Mouse (Mus musculus): ENCODE measurements around the gene Scn8a. TPM values are rescaled to one million over a fixed set of nuclear protein-coding genes. Genes with fewer than 3 reads are reported as not detected.

The Scn8a gene
- polyA plus RNA-seq, 1 experiment from 2014 or later = 8.1 TPM

- ATAC-seq (ENCODE audit: low FRiP score, low TSS enrichment) = no peak
- Histone ChIP-seq H3K4me1 (ENCODE audit: insufficient read depth, low read length) (peaks cover 13% of the 10 kb centered on the region), H3K27me3 (ENCODE audit: insufficient read depth, low read length) (no peaks in the 10 kb centered on the region), H3K36me3 (ENCODE audit: insufficient read depth, low read length) (peaks cover 6% of the 10 kb centered on the region; the same call in 1 of the 2 replicates), H3K9me3 (ENCODE audit: low read length) (no peaks in the 10 kb centered on the region), H3K27ac (ENCODE audit: low read length) (no peak overlapping the region), H3K4me2 (replicated peaks; ENCODE audit: low read depth, low read length) (peak overlapping the region; percentile 47), H3K9ac (replicated peaks; ENCODE audit: low read length) (peak overlapping the region; percentile 63), H3K4me3 (ENCODE audit: low read length) (peak overlapping the region; percentile 19; the same call in 1 of the 2 replicates)
- WGBS = 49% methylated on average over 24 of the region's 24 CpGs
These were observed 66.5 kb downstream of the Scn8a start for GRCm38 (mm10) chr15:100936176-100936575.

GRCm38 (mm10) chr15:100948383-100948782 is 78.7 kb downstream of the Scn8a start:
- Histone ChIP-seq H3K36me3 (ENCODE audit: insufficient read depth, low read length) (no peaks in the 10 kb centered on the region), H3K27ac (ENCODE audit: low read length) (no peak overlapping the region), H3K9ac (replicated peaks; ENCODE audit: low read length) (no peak overlapping the region), H3K4me1 (ENCODE audit: insufficient read depth, low read length) (no peaks in the 10 kb centered on the region), H3K9me3 (ENCODE audit: low read length) (no peaks in the 10 kb centered on the region), H3K4me2 (replicated peaks; ENCODE audit: low read depth, low read length) (no peak overlapping the region), H3K27me3 (ENCODE audit: insufficient read depth, low read length) (no peaks in the 10 kb centered on the region), H3K4me3 (ENCODE audit: low read length) (no peak overlapping the region)
- 89% methylated on average over 13 of the region's 13 CpGs for WGBS
- no peak for ATAC-seq (ENCODE audit: low FRiP score, low TSS enrichment)

- Histone ChIP-seq H3K4me3 (ENCODE audit: low read length) (no peak overlapping the region), H3K9me3 (ENCODE audit: low read length) (no peaks in the 10 kb centered on the region), H3K4me1 (ENCODE audit: insufficient read depth, low read length) (no peaks in the 10 kb centered on the region), H3K9ac (replicated peaks; ENCODE audit: low read length) (no peak overlapping the region), H3K36me3 (ENCODE audit: insufficient read depth, low read length) (no peaks in the 10 kb centered on the region), H3K4me2 (replicated peaks; ENCODE audit: low read depth, low read length) (no peak overlapping the region), H3K27me3 (ENCODE audit: insufficient read depth, low read length) (no peaks in the 10 kb centered on the region), H3K27ac (ENCODE audit: low read length) (no peak overlapping the region)
- WGBS = 90% methylated on average over 4 of the region's 4 CpGs
- no peak for ATAC-seq (ENCODE audit: low FRiP score, low TSS enrichment)
These were observed 79.5 kb downstream of the Scn8a start for GRCm38 (mm10) chr15:100949169-100949568.

- 66% methylated on average over 10 of the region's 10 CpGs for WGBS
These were observed 81.8 kb downstream of the Scn8a start for GRCm38 (mm10) chr15:100951491-100951890.

GRCm38 (mm10) chr15:100952292-100952691 is 82.6 kb downstream of the Scn8a start:
- H3K9ac ChIP-seq (replicated peaks; ENCODE audit: low read length) = no peak overlapping the region
- H3K36me3 ChIP-seq (ENCODE audit: insufficient read depth, low read length) = no peaks in the 10 kb centered on the region
- ATAC-seq (ENCODE audit: low FRiP score, low TSS enrichment) = no peak
- H3K4me1 ChIP-seq (ENCODE audit: insufficient read depth, low read length) = no peaks in the 10 kb centered on the region
- 85% methylated on average over 2 of the region's 2 CpGs for WGBS
- H3K4me3 ChIP-seq (ENCODE audit: low read length) = no peak overlapping the region
- no peak overlapping the region for H3K4me2 ChIP-seq (replicated peaks; ENCODE audit: low read depth, low read length)
- no peak overlapping the region for H3K27ac ChIP-seq (ENCODE audit: low read length)
- no peaks in the 10 kb centered on the region for H3K27me3 ChIP-seq (ENCODE audit: insufficient read depth, low read length)
- no peaks in the 10 kb centered on the region for H3K9me3 ChIP-seq (ENCODE audit: low read length)

More at GRCm38 (mm10) chr15:100951491-100951890, 81.8 kb downstream of the Scn8a start:
- Histone ChIP-seq H3K4me1 (ENCODE audit: insufficient read depth, low read length) (no peaks in the 10 kb centered on the region), H3K27me3 (ENCODE audit: insufficient read depth, low read length) (no peaks in the 10 kb centered on the region), H3K9ac (replicated peaks; ENCODE audit: low read length) (no peak overlapping the region), H3K27ac (ENCODE audit: low read length) (no peak overlapping the region), H3K4me3 (ENCODE audit: low read length) (no peak overlapping the region), H3K4me2 (replicated peaks; ENCODE audit: low read depth, low read length) (no peak overlapping the region), H3K9me3 (ENCODE audit: low read length) (no peaks in the 10 kb centered on the region), H3K36me3 (ENCODE audit: insufficient read depth, low read length) (no peaks in the 10 kb centered on the region)
- no peak for ATAC-seq (ENCODE audit: low FRiP score, low TSS enrichment)

- Histone ChIP-seq H3K4me3 (ENCODE audit: low read length) (no peak overlapping the region), H3K4me2 (replicated peaks; ENCODE audit: low read depth, low read length) (no peak overlapping the region), H3K36me3 (ENCODE audit: insufficient read depth, low read length) (no peaks in the 10 kb centered on the region), H3K9me3 (ENCODE audit: low read length) (no peaks in the 10 kb centered on the region), H3K27me3 (ENCODE audit: insufficient read depth, low read length) (no peaks in the 10 kb centered on the region), H3K27ac (ENCODE audit: low read length) (no peak overlapping the region), H3K9ac (replicated peaks; ENCODE audit: low read length) (no peak overlapping the region), H3K4me1 (ENCODE audit: insufficient read depth, low read length) (no peaks in the 10 kb centered on the region)
- no peak for ATAC-seq (ENCODE audit: low FRiP score, low TSS enrichment)
- 45% methylated on average over 8 of the region's 8 CpGs for WGBS
These were observed 83.2 kb downstream of the Scn8a start for GRCm38 (mm10) chr15:100952854-100953253.

GRCm38 (mm10) chr15:100953955-100954354 is 84.3 kb downstream of the Scn8a start:
- ATAC-seq (ENCODE audit: low FRiP score, low TSS enrichment) = no peak
- H3K27me3 ChIP-seq (ENCODE audit: insufficient read depth, low read length) = no peaks in the 10 kb centered on the region
- H3K4me3 ChIP-seq (ENCODE audit: low read length) = no peak overlapping the region
- 80% methylated on average over 7 of the region's 7 CpGs for WGBS
- no peak overlapping the region for H3K27ac ChIP-seq (ENCODE audit: low read length)
- H3K36me3 ChIP-seq (ENCODE audit: insufficient read depth, low read length) = no peaks in the 10 kb centered on the region
- no peak overlapping the region for H3K4me2 ChIP-seq (replicated peaks; ENCODE audit: low read depth, low read length)
- H3K9me3 ChIP-seq (ENCODE audit: low read length) = no peaks in the 10 kb centered on the region
- H3K9ac ChIP-seq (replicated peaks; ENCODE audit: low read length) = no peak overlapping the region
- H3K4me1 ChIP-seq (ENCODE audit: insufficient read depth, low read length) = no peaks in the 10 kb centered on the region

GRCm38 (mm10) chr15:100954751-100955150 is 85.1 kb downstream of the Scn8a start:
- H3K36me3 ChIP-seq (ENCODE audit: insufficient read depth, low read length) = no peaks in the 10 kb centered on the region
- no peaks in the 10 kb centered on the region for H3K27me3 ChIP-seq (ENCODE audit: insufficient read depth, low read length)
- H3K4me3 ChIP-seq (ENCODE audit: low read length) = no peak overlapping the region
- H3K4me1 ChIP-seq (ENCODE audit: insufficient read depth, low read length) = no peaks in the 10 kb centered on the region
- H3K27ac ChIP-seq (ENCODE audit: low read length) = no peak overlapping the region
- H3K4me2 ChIP-seq (replicated peaks; ENCODE audit: low read depth, low read length) = no peak overlapping the region
- WGBS = 84% methylated on average over 16 of the region's 16 CpGs
- no peaks in the 10 kb centered on the region for H3K9me3 ChIP-seq (ENCODE audit: low read length)
- H3K9ac ChIP-seq (replicated peaks; ENCODE audit: low read length) = no peak overlapping the region
- no peak for ATAC-seq (ENCODE audit: low FRiP score, low TSS enrichment)

GRCm38 (mm10) chr15:100960958-100961357 is 91.3 kb downstream of the Scn8a start:
- no peaks in the 10 kb centered on the region for H3K36me3 ChIP-seq (ENCODE audit: insufficient read depth, low read length)
- ATAC-seq (ENCODE audit: low FRiP score, low TSS enrichment) = no peak
- no peak overlapping the region for H3K4me2 ChIP-seq (replicated peaks; ENCODE audit: low read depth, low read length)
- H3K9ac ChIP-seq (replicated peaks; ENCODE audit: low read length) = no peak overlapping the region
- no peak overlapping the region for H3K4me3 ChIP-seq (ENCODE audit: low read length)
- H3K4me1 ChIP-seq (ENCODE audit: insufficient read depth, low read length) = no peaks in the 10 kb centered on the region
- 84% methylated on average over 6 of the region's 6 CpGs for WGBS
- no peak overlapping the region for H3K27ac ChIP-seq (ENCODE audit: low read length)
- H3K27me3 ChIP-seq (ENCODE audit: insufficient read depth, low read length) = no peaks in the 10 kb centered on the region
- H3K9me3 ChIP-seq (ENCODE audit: low read length) = no peaks in the 10 kb centered on the region

GRCm38 (mm10) chr15:100961561-100961960 is 91.9 kb downstream of the Scn8a start:
- Histone ChIP-seq H3K36me3 (ENCODE audit: insufficient read depth, low read length) (no peaks in the 10 kb centered on the region), H3K27ac (ENCODE audit: low read length) (no peak overlapping the region), H3K9me3 (ENCODE audit: low read length) (no peaks in the 10 kb centered on the region), H3K4me2 (replicated peaks; ENCODE audit: low read depth, low read length) (no peak overlapping the region), H3K27me3 (ENCODE audit: insufficient read depth, low read length) (no peaks in the 10 kb centered on the region), H3K9ac (replicated peaks; ENCODE audit: low read length) (no peak overlapping the region), H3K4me1 (ENCODE audit: insufficient read depth, low read length) (no peaks in the 10 kb centered on the region), H3K4me3 (ENCODE audit: low read length) (no peak overlapping the region)
- 67% methylated on average over 4 of the region's 4 CpGs for WGBS
- ATAC-seq (ENCODE audit: low FRiP score, low TSS enrichment) = no peak
